Comparison of ENCODE assay signal across 30 mouse cellular contexts in genomic region chr1:39691974-39692373, GRCm38 (mm10). TPM values are rescaled to one million over a fixed set of nuclear protein-coding genes. Genes with fewer than 3 reads are reported as not detected.
"Had no signal": no experiment of that assay in that cellular context is flagged by ENCODE, and none has a peak within 500 bp of the region (broad histone marks: within the 10 kb centered on the region; RNA-seq: fewer than 3 reads in every experiment).

No protein-coding gene starts in this region.

- H3K9me3 ChIP-seq: heart, embryonic 13.5 days; heart, embryonic 15.5 days; hindbrain, embryonic 13.5 days; hindbrain, embryonic 15.5 days; intestine, embryonic 15.5 days; limb, embryonic 15.5 days; liver, embryonic 12.5 days had no signal

- H3K4me2 ChIP-seq: heart, embryonic 11.5 days; heart, embryonic 13.5 days; heart, embryonic 15.5 days; hindbrain, embryonic 13.5 days; hindbrain, embryonic 15.5 days; intestine, embryonic 15.5 days; limb, embryonic 15.5 days; liver, embryonic 12.5 days had no signal

- H3K27me3 ChIP-seq: heart, embryonic 15.5 days; hindbrain, embryonic 15.5 days; intestine, embryonic 15.5 days; limb, embryonic 15.5 days had no signal

- H3K27ac ChIP-seq: heart, adult 2 months; heart, embryonic 13.5 days; heart, embryonic 15.5 days; hindbrain, embryonic 13.5 days; hindbrain, embryonic 15.5 days; intestine, embryonic 15.5 days; layer of hippocampus, adult 2 months; left cerebral cortex, adult 2 months; liver, embryonic 12.5 days; liver, embryonic 14.5 days had no signal

- ATAC-seq: inflammation-experienced regulatory T-cells, adult 6 months; intestine, embryonic 15.5 days; intestine, postnatal 0 days; liver, embryonic 12.5 days had no signal

- H3K9ac ChIP-seq: heart, embryonic 13.5 days; heart, embryonic 15.5 days; hindbrain, embryonic 13.5 days; hindbrain, embryonic 15.5 days; intestine, embryonic 15.5 days; limb, embryonic 15.5 days; liver, embryonic 12.5 days; liver, embryonic 14.5 days had no signal

- H3K4me1 ChIP-seq: hindbrain, embryonic 13.5 days had no signal

- DNase-seq: gastrocnemius, postnatal 14 days; gastrocnemius, postnatal 36 days; heart, adult 11 months; heart, adult 2 months; heart, postnatal 14 days; heart, postnatal 36 days; kidney, adult 18-20 months; kidney, adult 8-10 months; kidney, postnatal 25 days; kidney, postnatal 4 days; left cerebral cortex, postnatal 4 days had no signal

- H3K36me3 ChIP-seq: heart, embryonic 13.5 days; heart, embryonic 15.5 days; hindbrain, embryonic 13.5 days; hindbrain, embryonic 15.5 days; intestine, embryonic 15.5 days; limb, embryonic 15.5 days; liver, embryonic 12.5 days had no signal

- H3K4me3 ChIP-seq: heart, adult 2 months; heart, embryonic 13.5 days; heart, embryonic 15.5 days; hindbrain, embryonic 13.5 days; hindbrain, embryonic 15.5 days; intestine, embryonic 15.5 days; layer of hippocampus, adult 2 months; left cerebral cortex, adult 2 months; limb, embryonic 15.5 days; liver, embryonic 12.5 days had no signal

RNA-seq across cellular contexts. Expression of gene Rfx8, which starts 28.8 kb away (rescaled TPM):
- total RNA-seq: gastrocnemius, adult 18-20 months; gastrocnemius, adult 8-10 months; gastrocnemius, postnatal 36 days had no signal
- polyA plus RNA-seq: inflammation-experienced regulatory T-cells, adult 6 months had no signal

RNA-seq across cellular contexts. Expression of gene Creg2, which starts 40.7 kb away (rescaled TPM):
- total RNA-seq: gastrocnemius, postnatal 36 days; heart, postnatal 14 days; heart, postnatal 36 days; hematopoietic stem cell, adult 5-6 weeks; liver, adult 2 months had no signal
- polyA plus RNA-seq: heart, adult 2 months; heart, embryonic 13.5 days; kidney, embryonic 14.5 days; liver, adult 2 months; liver, embryonic 12.5 days; liver, embryonic 16.5 days had no signal
